ENCODE assay signal across 11 mouse cellular contexts in the genomic region with DNA sequence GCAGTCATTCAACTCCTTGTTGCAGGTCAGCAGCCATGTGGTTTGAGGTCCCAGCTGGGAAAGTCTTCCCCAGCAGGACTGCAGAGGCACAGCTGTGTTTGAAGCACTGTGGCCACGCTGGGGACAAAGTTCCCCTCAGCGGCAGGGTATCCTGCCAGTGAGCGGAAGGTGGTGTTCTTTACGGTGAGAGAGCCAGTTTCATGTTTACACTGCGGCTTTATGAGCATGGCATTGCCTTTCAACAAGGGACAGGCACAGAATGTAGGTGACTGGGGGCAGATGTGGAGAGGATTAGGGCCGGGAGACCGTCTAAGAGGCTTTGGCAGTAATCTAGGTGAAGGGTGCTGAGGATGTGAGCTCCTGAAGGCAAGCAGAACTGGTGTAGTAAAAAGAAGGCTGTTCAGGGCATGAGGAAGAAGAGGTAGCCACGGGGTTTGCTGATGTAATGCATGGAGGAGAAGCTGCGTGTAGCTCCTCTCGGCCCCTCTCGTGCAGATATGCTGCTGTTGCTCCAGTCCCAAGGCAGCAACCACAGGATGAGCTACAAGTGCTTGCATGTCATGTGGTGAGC. TPM values are rescaled to one million over a fixed set of nuclear protein-coding genes. Genes with fewer than 3 reads are reported as not detected.
DNase-seq lines count a peak whose midpoint lies in the region; ATAC-seq lines count a peak whose summit lies in the region.
"Had no signal": no experiment of that assay in that cellular context is flagged by ENCODE, and none has a peak within 500 bp of the region (broad histone marks: within the 10 kb centered on the region; RNA-seq: fewer than 3 reads in every experiment).

No protein-coding gene starts in this region.

- no peaks in the 10 kb centered on the region for H3K27me3 ChIP-seq in heart, embryonic 10.5 days (ENCODE audit: insufficient read depth, poor library complexity, severe bottlenecking)
- H3K27me3 ChIP-seq in splenic B cell, adult 2 months (ENCODE audit: control insufficient read depth, insufficient read depth, low read length, poor library complexity, severe bottlenecking) = no peaks in the 10 kb centered on the region
- no peaks in the 10 kb centered on the region for H3K27me3 ChIP-seq in midbrain, embryonic 10.5 days (ENCODE audit: low read depth, poor library complexity, severe bottlenecking)

- H3K36me3 ChIP-seq in heart, embryonic 10.5 days = peaks cover 11% of the 10 kb centered on the region; the same call in 1 of the 2 replicates
- no peaks in the 10 kb centered on the region for H3K36me3 ChIP-seq in splenic B cell, adult 2 months (ENCODE audit: control insufficient read depth, insufficient read depth, low read length, poor library complexity, severe bottlenecking)
- H3K36me3 ChIP-seq in midbrain, embryonic 10.5 days = peaks cover 62% of the 10 kb centered on the region

- peak; percentile 68 for ATAC-seq in common myeloid progenitor, adult 5-6 weeks (replicated peaks; ENCODE audit: low read depth, poor library complexity, severe bottlenecking)

- H3K4me3 ChIP-seq in heart, embryonic 10.5 days = no peak overlapping the region
- H3K4me3 ChIP-seq in midbrain, embryonic 10.5 days = no peak overlapping the region

- H3K27ac ChIP-seq in heart, embryonic 10.5 days = no peak overlapping the region
- H3K27ac ChIP-seq in midbrain, embryonic 10.5 days (replicated peaks) = no peak overlapping the region; the same call in 1 of the 2 replicates

- DNase-seq in heart, embryonic 10.5 days (ENCODE audit: low spot score) = peak; percentile 64
- DNase-seq in heart, adult 8-10 months (ENCODE audit: low spot score) = no peak
- peak; percentile 19 to 28 for DNase-seq in lung, postnatal 4 days
- peak; percentile 72 for DNase-seq in splenic B cell, adult 2 months (ENCODE audit: low read depth, low spot score)
- DNase-seq in midbrain, embryonic 10.5 days (ENCODE audit: low spot score) = no peak
- DNase-seq in cerebellum, adult 18-20 months = no peak
- DNase-seq in right cerebral cortex, postnatal 14 days = no peak
- DNase-seq: gastrocnemius, postnatal 10 days; kidney, adult 2 months had no signal

- 80% methylated on average over 11 of the region's 11 CpGs for WGBS in heart, embryonic 10.5 days
- WGBS in midbrain, embryonic 10.5 days = 77% methylated on average over 11 of the region's 11 CpGs

- peaks cover 13% of the 10 kb centered on the region for H3K4me1 ChIP-seq in heart, embryonic 10.5 days
- peaks cover 20% of the 10 kb centered on the region for H3K4me1 ChIP-seq in midbrain, embryonic 10.5 days

- H3K9me3 ChIP-seq in heart, embryonic 10.5 days = no peaks in the 10 kb centered on the region
- H3K9me3 ChIP-seq in midbrain, embryonic 10.5 days (replicated peaks) = no peaks in the 10 kb centered on the region

RNA-seq across cellular contexts. Expression of a gene that starts 1.7 kb away (rescaled TPM):
- polyA plus RNA-seq in heart, embryonic 10.5 days (2016; fragmentation: Nextera tagmentation; extraction: Ambion mirVana) = not detected in 2 replicates
- not detected for total RNA-seq in heart, adult 8-10 months (2022)
- total RNA-seq in common myeloid progenitor, adult 5-6 weeks (2017) = not detected in 2 replicates
- polyA plus RNA-seq in midbrain, embryonic 10.5 days (2016; fragmentation: Nextera tagmentation; extraction: Ambion mirVana) = 0.11 and 0.23 TPM in 2 replicates
- total RNA-seq: gastrocnemius, postnatal 10 days had no signal
- polyA plus RNA-seq: kidney, adult 2 months; limb, embryonic 14.5 days had no signal

RNA-seq across cellular contexts. Expression of a gene that starts 19.8 kb away (rescaled TPM):
- 6.6 TPM in 2 replicates for polyA plus RNA-seq in heart, embryonic 10.5 days (2016; fragmentation: Nextera tagmentation; extraction: Ambion mirVana)
- 1 to 10 TPM; 2.5 to 2.9 (median 2.6) TPM for total RNA-seq in heart, adult 8-10 months (2022)
- 9.2 and 9.6 TPM in 2 replicates for total RNA-seq in common myeloid progenitor, adult 5-6 weeks (2017)
- 3.5 and 3.6 TPM in 2 replicates for polyA plus RNA-seq in midbrain, embryonic 10.5 days (2016; fragmentation: Nextera tagmentation; extraction: Ambion mirVana)

RNA-seq across cellular contexts. Expression of a gene that starts 20.9 kb away (rescaled TPM):
- 12.0 and 16.2 TPM in 2 replicates for polyA plus RNA-seq in heart, embryonic 10.5 days (2016; fragmentation: Nextera tagmentation; extraction: Ambion mirVana)
- total RNA-seq in heart, adult 8-10 months (2022) = 1 to 10 TPM; 5.8 to 8.1 (median 7.2) TPM
- total RNA-seq in common myeloid progenitor, adult 5-6 weeks (2017) = 20.3 and 22.9 TPM in 2 replicates
- polyA plus RNA-seq in midbrain, embryonic 10.5 days (2016; fragmentation: Nextera tagmentation; extraction: Ambion mirVana) = 28.3 and 32.6 TPM in 2 replicates

Comparison
In these comparisons a context has a peak if more than half of its experiments do, and no peak if none do; other contexts are left out.
1. DNase-seq: peak in heart, embryonic 10.5 days (single experiment), lung, postnatal 4 days (2 of 2) and splenic B cell, adult 2 months (single experiment); none in heart, adult 8-10 months (single experiment), midbrain, embryonic 10.5 days (single experiment), cerebellum, adult 18-20 months (0 of 2) and right cerebral cortex, postnatal 14 days (single experiment).